Mouse (Mus musculus): ENCODE results near the gene Polk.

Gene Polk

GRCm38 (mm10) chr13:96465315-96465714 is 77.1 kb downstream of the Polk start:
- no peak for DNase-seq (ENCODE audit: low spot score in 2 of 2)

DNA sequence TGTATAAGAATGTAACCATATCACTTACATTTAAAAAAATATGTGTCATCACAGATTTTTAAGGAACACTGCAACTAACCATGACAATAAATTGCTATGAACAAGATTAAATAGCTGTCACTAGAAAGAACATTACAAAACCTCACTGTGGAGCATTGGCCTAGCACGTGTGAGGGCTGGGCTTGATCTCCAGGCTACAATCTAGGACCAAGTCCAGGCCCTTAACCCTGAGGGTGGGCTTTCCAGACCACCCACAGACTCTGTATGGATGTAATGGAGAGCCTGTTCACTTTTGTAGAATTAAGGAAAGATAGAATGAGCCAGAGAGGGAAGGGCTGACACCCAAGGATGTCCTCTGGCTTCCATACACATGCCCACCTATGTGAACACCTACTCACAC is 79.7 kb downstream of the Polk start:
- DNase-seq (ENCODE audit: low spot score in 2 of 2): no peak

DNA sequence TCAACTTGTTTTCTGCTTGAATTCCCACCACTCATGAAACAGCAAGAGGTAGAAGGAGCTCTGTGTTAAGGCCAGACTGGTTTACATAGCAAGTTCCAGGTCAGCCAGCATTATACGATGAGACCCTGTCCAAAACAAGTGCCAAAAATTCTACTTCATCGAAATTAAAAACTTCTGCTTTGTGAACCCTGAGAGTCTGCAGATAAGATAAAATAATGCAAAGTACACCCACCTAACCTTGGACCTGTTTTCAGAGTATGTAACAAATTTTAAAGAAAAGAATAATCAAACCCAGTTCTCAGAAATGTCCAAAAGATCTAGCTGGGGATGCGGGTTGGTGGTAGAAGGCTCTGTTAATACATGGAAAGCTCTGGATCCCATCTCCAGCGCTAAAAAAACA is 83.8 kb downstream of the Polk start:
- DNase-seq (ENCODE audit: low spot score in 2 of 2): no peak

DNA sequence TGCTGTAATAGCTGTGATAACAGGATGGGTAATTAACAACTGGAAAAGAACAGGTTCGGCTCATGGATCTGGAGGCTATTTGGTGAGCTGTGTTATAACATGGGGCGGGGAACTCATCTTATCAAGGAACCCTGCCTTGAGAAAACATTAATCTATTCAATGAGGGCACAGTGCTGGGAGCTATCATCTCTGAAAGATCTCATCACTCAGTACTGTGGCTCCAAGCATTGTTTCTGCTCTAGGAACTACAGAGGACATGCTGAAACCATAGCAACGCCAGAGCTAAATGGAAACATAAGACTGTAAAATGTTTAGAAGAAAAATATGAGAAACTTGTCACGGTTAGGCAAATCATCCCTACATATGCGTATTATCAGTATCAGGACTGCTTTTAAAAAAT is 84.4 kb downstream of the Polk start:
- no peak for DNase-seq (ENCODE audit: low spot score in 2 of 2)

DNA sequence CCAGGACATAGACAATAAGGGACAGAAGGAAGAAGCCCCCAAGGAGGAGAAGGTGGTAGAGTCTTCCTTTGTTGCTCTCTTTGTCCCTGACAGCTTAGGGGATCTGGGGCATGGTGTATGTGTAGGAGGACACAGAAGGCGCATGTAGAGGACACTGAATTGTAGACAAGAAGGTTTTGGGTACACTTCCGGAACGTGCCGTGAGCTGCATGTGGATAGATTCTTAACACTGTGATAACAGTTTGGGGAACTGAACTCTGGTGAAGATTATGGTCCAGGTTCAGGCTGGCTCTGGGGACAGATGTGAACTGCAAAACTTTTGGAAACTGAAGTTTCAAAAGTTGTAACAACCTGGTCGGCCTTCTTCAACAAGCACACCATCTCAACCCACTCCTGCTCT is 84.8 kb downstream of the Polk start:
- DNase-seq (ENCODE audit: low spot score in 2 of 2): no peak

DNA sequence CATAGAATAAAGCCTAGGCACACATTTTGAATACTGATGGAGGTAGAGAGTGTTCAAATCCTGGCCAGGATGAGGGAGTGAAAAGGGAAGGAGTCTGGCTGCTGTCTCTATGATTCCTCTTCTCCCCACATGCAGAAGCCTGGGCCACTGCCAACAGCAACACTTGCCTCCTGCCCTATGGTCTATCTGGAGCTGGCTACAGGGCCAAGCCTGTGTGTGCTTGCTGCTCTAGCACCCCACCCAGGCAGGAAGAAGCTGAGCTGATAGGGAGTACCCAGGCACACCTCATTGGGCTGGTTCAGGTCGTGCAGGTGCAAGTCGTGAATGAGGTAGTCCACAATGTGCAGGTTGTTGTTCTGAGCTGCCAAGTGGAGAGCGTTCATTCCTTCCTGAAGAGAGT is 88.1 kb downstream of the Polk start:
- DNase-seq (ENCODE audit: low spot score in 2 of 2): peak; percentile 37 to 75

- no peak for DNase-seq (ENCODE audit: low spot score in 2 of 2)
Measured at GRCm38 (mm10) chr13:96452621-96453020, 89.8 kb downstream of the Polk start.

DNA sequence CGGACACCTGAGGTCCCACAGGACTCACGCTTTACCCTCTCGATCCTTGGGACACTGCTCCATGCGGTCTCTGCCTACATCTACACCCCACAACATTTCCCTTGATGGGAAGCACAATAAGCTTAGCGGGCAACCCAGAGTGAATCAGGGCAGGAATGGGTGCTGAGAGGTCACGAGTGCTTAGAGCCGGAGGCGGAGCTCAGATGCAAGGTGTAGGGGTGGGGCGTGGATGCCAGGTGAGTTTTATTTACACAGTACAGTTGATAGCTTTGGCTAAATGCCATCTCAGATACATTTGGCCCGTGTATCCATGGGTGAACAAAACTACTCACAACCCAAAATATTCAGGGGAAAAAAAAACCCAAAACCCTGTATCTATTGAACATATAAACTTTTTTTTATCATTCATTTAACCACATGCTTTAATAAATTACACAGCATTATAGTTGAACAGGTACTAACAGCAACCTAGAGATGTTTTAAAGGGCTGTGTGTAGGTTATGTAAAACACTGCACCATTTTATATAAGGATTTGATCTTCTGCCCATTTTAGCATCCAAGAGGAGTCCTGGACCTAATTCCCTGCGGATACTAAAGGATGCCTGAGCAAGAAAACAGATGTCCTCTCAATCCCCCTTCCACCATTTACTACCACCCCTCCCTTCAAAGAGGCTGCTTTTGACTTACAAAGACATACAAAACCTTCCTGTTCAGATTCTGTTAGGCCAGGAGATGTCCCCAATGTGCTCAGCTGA is 90.8 kb downstream of the Polk start:
- no peak for DNase-seq (ENCODE audit: low spot score in 2 of 2)

DNA sequence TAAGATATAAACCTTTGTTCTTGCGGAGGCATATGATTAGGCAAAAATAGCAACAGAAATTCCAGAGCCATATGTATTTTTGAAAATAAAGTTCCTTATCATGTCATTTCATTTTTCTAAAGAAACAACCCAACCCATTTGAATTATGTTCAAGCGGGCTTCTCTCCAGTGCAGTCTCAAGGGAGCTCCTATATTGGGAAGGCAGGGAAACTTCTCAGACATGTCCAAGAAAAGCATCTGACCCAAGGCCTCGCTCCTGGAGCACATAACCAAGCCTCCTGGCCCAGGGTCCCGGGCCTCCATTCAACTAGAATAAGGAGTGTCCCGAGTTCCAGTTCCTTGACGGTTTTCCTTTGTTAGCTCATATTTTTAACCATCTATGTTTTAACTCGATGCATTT is 91.5 kb downstream of the Polk start:
- DNase-seq (ENCODE audit: low spot score in 2 of 2): no peak

- DNase-seq (ENCODE audit: low spot score in 2 of 2): no peak
Measured at GRCm38 (mm10) chr13:96450205-96450856, 92.0 kb downstream of the Polk start.

DNA sequence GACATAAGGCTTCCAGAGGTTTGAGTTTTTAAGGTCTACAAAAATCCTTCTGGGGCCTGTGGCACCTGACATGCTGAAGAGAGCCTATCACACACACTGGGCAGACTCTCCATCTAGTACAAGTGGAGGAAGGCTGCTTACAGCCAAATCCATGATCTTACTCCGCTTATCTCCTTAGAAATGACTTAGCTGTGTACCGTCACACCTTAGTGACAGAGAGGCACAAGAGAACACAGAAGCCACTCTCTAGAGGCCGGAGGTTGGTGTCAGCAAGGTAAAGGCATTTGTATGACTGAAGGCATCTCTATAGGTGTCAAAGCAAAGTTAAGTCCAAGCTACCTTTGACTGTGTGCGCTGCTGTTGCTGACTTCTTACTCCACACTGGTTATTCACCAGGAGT is 101.9 kb downstream of the Polk start:
- DNase-seq (ENCODE audit: low spot score in 2 of 2): no peak

DNA sequence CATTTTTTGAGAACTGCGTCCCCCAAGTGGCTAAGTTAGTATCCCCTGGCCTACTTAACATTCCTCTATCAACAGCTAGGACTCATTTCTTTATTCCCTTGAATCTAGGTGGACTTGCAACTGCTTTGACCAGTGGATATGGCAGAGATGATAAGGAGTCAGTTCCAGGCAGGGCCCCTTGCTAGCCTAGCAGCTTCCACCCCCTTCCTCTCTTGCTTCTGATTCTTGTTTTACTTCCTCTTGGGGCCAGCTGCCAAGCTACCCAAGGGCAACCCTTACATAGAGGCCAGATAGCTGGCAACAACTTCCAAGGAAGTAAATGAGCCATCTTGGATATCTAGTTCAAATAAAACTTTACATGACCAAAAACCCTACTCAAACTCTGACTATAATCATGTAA is 105.5 kb downstream of the Polk start:
- DNase-seq (ENCODE audit: low spot score in 2 of 2): no peak

DNA sequence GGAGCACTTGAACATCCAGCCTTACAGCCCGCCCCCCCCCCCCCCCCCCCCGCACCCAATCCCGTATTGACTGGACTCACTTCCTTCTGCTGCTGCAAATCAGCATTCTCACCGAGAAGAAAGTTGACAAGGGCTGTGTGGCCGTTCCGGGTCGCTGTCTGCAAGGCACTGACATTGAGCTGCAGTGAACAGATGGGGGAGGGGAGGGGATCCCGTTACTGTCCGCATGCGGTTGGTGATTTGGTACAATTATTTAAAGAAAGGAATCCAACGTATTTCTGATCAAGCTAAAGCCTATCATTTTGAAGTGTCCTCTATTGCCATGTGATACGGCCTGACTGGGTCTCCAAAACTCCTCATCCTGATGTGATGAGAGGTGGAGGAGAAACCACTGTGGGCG is 106.6 kb downstream of the Polk start:
- no peak for DNase-seq (ENCODE audit: low spot score in 2 of 2)

DNA sequence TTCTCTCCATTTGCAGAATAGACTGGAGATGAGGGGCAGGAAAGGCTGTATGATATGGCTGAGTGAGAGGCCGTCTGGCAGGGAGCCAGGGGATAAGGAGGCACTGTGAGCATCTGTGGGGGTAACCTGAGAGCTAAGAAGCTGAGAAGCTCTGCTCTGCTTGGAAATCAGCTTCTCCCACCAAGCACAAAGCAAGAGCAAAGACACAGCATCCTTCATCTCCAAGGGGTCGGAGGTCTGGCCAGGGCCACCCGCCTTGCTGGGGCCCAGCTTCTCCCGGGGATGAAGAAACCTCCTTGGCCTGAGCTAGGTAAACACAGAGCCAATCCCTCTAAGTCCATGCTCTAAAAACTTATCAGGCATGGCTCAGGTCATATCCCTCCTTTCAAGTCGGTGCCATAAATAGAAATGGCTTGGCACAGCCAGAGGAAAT is 107.5 kb downstream of the Polk start:
- peak in 1 of 2 experiments; percentile 18 for DNase-seq (ENCODE audit: low spot score in 2 of 2)

DNA sequence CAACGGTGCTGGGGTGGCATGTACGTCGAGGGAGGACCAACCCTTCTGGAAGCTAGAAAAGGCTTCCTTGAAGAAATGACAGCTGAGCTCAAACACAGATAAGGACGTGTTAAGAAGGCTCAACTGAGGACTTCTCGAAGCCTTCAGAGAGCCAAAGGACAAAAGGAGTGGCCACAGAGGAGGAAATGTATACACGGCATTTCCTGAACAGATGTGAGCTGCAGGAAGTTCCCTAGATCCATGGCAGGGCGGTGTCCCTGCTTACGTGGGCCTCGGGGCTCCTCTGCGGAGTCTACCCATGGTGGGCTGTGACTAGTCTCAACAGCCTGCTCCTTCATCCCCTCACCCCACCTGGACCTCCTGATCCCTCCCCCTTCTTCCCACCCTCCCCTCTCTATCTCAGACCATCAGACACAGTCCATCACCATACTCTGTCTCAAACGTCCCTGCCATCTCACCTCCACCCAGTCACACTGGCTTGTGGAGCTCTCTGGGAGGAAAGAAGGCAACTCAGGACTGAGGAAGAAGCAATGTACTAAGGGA is 108.7 kb downstream of the Polk start:
- no peak for DNase-seq (ENCODE audit: low spot score in 2 of 2)

DNA sequence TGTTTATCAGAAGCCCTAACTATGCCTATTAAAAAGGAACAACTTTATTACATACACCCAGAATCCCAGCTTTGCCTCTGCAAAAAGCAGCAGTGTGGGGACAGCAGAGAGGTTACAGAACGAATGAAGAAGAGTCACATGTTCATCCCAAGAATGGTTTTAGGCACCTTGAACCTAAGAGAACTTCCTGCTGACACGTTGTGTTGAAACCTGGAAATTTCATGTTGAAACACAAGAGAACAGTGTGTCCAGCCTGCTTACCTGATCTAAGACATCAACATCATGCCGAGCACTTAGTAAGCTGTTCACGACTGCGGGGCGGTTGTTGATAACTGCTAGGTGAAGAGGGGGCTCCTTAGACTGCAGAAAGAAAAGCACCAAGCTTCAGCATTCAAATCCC is 109.3 kb downstream of the Polk start:
- DNase-seq (ENCODE audit: low spot score in 2 of 2): no peak

GRCm38 (mm10) chr13:96432376-96432811 is 110.0 kb downstream of the Polk start:
- DNase-seq (ENCODE audit: low spot score in 2 of 2): no peak

DNA sequence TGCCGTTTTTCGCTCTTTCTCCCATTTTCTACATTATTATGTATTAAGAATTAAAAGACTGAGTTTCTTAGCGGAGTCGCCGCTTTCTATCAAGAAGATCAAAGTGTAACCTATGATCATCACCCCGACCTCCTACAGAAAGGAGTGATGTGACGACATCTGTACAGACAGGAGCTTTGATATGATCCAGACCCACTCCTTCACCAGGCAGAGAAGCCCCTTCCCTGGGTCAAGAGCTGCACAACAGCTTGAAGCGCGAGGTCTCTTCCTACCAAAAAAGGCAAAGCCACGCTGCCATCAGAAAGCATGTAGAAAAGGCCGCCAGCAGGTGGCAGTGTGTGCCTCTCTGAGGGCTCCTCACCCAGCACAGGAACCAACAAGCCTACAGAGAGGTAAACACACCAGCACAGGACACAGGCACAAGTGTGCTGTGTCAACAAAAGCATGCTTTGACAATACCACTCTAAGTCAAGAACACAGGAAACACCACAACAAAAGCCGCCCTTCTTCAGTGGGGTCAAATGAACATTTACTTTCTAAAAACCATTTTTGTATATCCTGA is 110.7 kb downstream of the Polk start:
- peak; percentile 81 to 84 for DNase-seq (ENCODE audit: low spot score in 2 of 2)
